Mouse (Mus musculus): ENCODE measurements around the gene Hbq1a. TPM values are rescaled to one million over a fixed set of nuclear protein-coding genes. Genes with fewer than 3 reads are reported as not detected.
A peak's percentile ranks its signal among the peaks of the same experiment; 100 is the strongest.
"Not testable (repeated sequence)": the region's sequence is repeated elsewhere in the genome, so short reads cannot be mapped to it uniquely, and the experiment has no call there.

Gene Hbq1a
- total RNA-seq, 2 experiments from 2014 or later: not detected

GRCm38 (mm10) chr11:32283091-32283777 is 16.6 kb upstream of the Hbq1a start, which contains the start of gene Hba-a1:
Gene Hba-a1, plus strand, starts transcription at chr11:32283511.
- ATAC-seq (replicated peaks; ENCODE audit: low FRiP score, low TSS enrichment, poor library complexity, severe bottlenecking): peak; percentile 92

DNA sequence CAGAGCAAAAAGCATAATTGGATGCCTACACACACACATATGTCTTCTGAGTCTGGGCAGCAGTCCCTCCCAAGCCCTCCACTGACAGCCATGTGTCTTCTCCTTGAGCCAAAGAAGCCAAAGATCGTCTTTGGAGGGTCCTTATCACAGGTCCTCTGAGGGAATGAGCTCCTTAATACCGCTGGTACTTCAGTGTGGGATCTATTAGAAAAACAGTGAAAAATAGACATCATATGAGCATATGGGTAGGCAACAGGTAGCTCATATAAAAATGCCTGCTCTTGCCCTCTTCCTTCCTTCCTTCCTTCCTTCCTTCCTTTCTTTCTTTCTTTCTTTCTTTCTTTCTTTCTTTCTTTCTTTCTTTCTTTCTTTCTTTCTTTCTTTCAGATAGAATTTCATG is 15.3 kb upstream of the Hbq1a start:
- not testable (repeated sequence) for ATAC-seq (replicated peaks; ENCODE audit: low FRiP score, low TSS enrichment, poor library complexity, severe bottlenecking)

GRCm38 (mm10) chr11:32285031-32285775 is 14.7 kb upstream of the Hbq1a start:
- no peak for ATAC-seq (replicated peaks; ENCODE audit: low FRiP score, low TSS enrichment, poor library complexity, severe bottlenecking)

DNA sequence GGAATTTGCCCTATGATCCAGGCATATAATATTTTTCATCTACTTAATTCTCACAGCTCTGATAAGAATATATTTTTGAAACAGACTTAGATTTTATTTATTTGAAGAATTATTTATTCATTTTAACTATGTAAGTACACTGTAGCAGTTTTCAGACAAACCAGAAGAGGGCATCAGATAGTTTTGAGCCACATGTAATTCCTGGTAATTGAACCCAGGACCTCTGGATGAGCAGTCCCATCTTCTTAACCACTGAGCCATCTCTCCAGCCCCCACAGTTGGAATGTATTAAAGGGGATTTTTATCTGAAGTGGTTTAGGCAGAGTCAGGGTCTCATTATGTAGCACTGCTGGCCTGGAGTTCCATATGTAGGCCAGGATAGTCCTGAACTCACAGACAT is 14.0 kb upstream of the Hbq1a start:
- ATAC-seq (replicated peaks; ENCODE audit: low FRiP score, low TSS enrichment, poor library complexity, severe bottlenecking): not testable (repeated sequence)

- peak; percentile 66 for ATAC-seq (replicated peaks; ENCODE audit: low FRiP score, low TSS enrichment, poor library complexity, severe bottlenecking)
Measured at GRCm38 (mm10) chr11:32286695-32287492, 13.0 kb upstream of the Hbq1a start, which contains the start of gene Hbq1b. Gene Hbq1b, plus strand, starts transcription at chr11:32286965.

GRCm38 (mm10) chr11:32287493-32287825 is 12.4 kb upstream of the Hbq1a start:
- no peak for ATAC-seq (replicated peaks; ENCODE audit: low FRiP score, low TSS enrichment, poor library complexity, severe bottlenecking)

GRCm38 (mm10) chr11:32292819-32293218 is 7.0 kb upstream of the Hbq1a start:
- ATAC-seq (replicated peaks; ENCODE audit: low FRiP score, low TSS enrichment, poor library complexity, severe bottlenecking): not testable (repeated sequence)

GRCm38 (mm10) chr11:32293479-32293878 is 6.4 kb upstream of the Hbq1a start:
- 0 out of 2 replicates have a peak, but pooled peaks have one; percentile 28 for ATAC-seq (replicated peaks; ENCODE audit: low FRiP score, low TSS enrichment, poor library complexity, severe bottlenecking)

- ATAC-seq (replicated peaks; ENCODE audit: low FRiP score, low TSS enrichment, poor library complexity, severe bottlenecking): peak; percentile 93
Measured at GRCm38 (mm10) chr11:32296203-32296602, 3.7 kb upstream of the Hbq1a start, which contains the start of gene Hba-a2. Gene Hba-a2, plus strand, starts transcription at chr11:32296489.

DNA sequence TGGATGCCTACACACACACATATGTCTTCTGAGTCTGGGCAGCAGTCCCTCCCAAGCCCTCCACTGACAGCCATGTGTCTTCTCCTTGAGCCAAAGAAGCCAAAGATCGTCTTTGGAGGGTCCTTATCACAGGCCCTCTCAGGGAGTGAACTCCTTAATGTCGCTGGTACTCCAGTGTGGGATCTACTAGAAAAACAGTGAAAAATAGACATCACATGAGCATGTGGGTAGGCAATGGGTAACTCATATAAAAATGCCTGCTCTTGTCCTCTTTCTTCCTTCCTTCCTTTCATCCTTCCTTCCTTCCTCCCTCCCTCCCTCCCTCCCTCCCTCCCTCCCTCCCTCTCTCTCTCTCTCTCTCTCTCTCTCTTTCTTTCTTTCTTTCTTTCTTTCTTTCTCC is 2.5 kb upstream of the Hbq1a start:
- ATAC-seq (replicated peaks; ENCODE audit: low FRiP score, low TSS enrichment, poor library complexity, severe bottlenecking): not testable (repeated sequence)

DNA sequence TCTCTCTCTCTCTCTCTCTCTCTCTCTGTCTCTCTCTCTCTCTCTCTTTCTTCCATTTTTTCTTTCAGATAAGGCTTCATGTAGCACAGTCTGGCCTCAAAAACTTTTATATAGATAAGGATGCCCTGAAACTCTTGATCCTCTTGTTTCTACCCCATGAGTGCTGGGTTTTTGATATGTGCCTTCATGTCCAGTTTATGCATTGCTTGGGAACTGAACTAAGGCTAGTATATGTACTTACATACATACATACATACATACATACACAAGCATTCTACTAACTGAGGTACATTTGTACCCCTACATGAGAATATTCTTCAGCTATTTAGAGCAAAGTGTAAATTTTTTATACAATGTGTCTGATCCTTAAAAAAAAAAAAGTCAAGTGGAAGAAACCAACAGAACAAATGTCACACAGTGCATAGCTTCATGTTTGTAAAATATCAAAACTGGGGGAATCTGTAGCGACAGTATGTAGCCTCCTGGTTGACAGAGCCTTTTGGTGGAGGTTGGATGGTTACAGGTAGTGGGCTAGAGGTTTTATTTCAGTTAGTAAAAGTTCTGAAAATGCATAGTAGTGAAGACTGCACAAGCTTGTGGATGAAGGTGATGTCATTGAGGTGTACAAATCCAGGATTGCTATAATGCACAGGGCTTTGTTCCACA is 1.9 kb upstream of the Hbq1a start:
- ATAC-seq (replicated peaks; ENCODE audit: low FRiP score, low TSS enrichment, poor library complexity, severe bottlenecking): no peak

DNA sequence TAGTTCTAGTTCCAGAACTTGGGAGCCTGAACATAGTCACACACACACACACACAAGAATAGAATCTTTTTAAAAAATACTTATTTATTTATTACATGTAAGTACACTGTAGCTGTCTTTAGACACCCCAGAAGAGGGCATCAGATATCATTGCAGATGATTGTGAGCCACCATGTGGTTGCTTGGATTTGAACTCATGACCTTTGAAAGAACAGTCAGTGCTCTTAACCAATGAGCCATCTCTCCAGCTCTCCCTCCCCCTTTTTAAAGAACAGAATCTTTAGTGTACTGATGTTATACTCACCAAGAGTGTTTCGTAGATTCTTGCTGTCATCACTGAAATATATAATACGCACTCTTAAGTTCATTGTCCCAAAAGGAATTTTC is 1.3 kb upstream of the Hbq1a start:
- ATAC-seq (replicated peaks; ENCODE audit: low FRiP score, low TSS enrichment, poor library complexity, severe bottlenecking): no peak

- no peak for ATAC-seq (replicated peaks; ENCODE audit: low FRiP score, low TSS enrichment, poor library complexity, severe bottlenecking)
Measured at GRCm38 (mm10) chr11:32300279-32301267, 704 bp downstream of the Hbq1a start.

- no peak for ATAC-seq (replicated peaks; ENCODE audit: low FRiP score, low TSS enrichment, poor library complexity, severe bottlenecking)
Measured at GRCm38 (mm10) chr11:32301506-32301905, 1.6 kb downstream of the Hbq1a start.

- ATAC-seq (replicated peaks; ENCODE audit: low FRiP score, low TSS enrichment, poor library complexity, severe bottlenecking): no peak
Measured at GRCm38 (mm10) chr11:32302824-32303419, 3.1 kb downstream of the Hbq1a start.

DNA sequence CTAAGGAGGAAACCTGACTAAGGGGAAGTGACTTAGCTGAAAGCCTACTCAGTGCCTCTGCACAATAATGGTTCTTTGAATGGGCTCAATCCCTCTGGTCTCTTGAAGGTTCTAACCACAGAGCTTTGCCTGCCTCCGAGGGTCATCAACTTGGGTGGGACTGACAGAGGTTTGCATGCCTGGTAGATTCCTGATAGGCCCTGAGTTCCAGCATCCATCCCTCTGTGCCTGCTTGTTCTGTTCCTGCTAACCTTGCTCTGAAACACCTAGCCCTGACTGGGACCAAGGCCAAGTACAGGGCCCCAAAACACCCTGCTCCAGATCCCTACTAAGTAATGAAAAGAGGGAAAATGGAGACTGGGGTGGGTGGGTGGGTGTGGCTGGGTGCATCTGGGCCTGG is 3.6 kb downstream of the Hbq1a start:
- no peak for ATAC-seq (replicated peaks; ENCODE audit: low FRiP score, low TSS enrichment, poor library complexity, severe bottlenecking)

GRCm38 (mm10) chr11:32307006-32307405 is 7.1 kb downstream of the Hbq1a start:
- no peak for ATAC-seq (replicated peaks; ENCODE audit: low FRiP score, low TSS enrichment, poor library complexity, severe bottlenecking)

DNA sequence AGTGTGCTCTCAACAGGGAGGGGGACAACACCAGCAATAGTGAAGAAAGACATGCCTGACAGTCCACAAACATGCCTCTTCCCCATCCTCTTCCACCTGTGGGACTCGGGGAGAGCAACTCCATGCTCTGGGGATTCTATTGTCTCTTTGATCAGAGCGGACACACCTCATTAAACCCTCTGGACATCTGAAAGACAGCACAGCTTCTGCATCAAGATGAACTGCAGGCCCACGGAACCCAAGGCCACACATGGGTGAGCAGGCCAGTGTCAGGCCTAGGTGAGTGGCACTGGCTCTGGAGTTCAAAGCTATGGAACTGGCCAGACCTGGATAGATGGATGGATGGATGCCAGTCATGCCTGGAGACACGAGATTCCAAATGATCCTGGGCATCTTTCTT is 9.6 kb downstream of the Hbq1a start:
- no peak for ATAC-seq (replicated peaks; ENCODE audit: low FRiP score, low TSS enrichment, poor library complexity, severe bottlenecking)

All from megakaryocyte-erythroid progenitor cell, adult 5-6 weeks (primary cell).